Mouse (Mus musculus): ENCODE measurements around the gene Gli1.
A peak's percentile ranks its signal among the peaks of the same experiment; 100 is the strongest.

The Gli1 gene

DNA sequence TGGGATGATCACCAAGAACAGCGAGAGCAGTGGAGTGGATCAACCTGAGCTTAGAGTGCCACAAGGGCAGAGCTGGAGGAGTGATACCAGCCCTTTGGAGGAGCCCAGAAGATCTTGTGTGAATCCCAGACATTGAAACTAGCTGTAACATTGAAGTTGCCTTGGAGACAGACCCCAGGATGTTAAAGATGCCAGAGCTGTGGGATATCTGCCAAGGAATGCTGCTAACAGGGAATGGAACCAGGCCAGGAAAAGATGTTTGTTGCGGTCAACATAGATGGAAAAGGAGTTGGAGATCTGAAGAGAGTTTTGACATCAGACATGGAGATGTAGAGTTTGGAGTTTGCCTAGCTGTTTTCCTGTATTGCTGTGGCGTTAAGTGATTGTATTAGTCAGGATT is 4.4 kb upstream of the Gli1 start:
- DNase-seq (ENCODE audit: low spot score) = no peak

DNA sequence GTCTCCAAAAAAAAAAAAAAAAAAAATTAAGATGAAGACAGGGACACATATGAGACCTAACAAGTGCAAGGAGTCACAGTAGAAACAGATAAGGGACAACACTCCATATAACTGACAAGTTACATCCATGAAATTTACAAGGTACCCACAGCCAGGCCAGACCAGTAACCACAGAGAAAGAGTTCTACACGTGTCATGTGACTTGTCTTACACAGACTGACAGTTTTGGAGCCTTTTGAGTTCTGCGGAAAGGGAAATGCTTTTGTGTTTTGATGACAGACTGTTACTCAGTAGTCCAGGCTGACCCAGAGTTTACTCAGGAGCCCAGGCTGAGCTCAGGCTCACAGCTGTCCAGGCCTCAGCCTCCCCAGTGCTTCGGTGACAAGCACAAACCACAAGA is 1.3 kb upstream of the Gli1 start:
- no peak for DNase-seq (ENCODE audit: low spot score)

DNA sequence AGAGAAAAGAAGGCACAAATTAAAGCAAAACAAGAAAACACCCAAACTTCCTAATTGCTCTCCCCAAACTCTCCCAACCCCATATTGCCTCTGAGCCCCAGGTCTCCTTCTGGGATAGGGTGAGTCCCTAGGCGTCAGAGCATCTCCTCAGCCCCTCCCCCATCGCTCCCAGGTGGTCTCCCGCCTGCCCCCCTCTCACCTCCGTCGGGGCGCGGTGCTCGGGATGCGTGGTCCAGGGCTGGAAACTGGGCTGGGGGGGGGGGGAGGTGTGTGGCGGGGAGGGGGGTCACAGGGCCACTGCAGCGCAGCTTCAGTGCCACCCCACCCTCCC is 449 bp downstream of the Gli1 start:
- peak; percentile 73 for DNase-seq (ENCODE audit: low spot score)

DNA sequence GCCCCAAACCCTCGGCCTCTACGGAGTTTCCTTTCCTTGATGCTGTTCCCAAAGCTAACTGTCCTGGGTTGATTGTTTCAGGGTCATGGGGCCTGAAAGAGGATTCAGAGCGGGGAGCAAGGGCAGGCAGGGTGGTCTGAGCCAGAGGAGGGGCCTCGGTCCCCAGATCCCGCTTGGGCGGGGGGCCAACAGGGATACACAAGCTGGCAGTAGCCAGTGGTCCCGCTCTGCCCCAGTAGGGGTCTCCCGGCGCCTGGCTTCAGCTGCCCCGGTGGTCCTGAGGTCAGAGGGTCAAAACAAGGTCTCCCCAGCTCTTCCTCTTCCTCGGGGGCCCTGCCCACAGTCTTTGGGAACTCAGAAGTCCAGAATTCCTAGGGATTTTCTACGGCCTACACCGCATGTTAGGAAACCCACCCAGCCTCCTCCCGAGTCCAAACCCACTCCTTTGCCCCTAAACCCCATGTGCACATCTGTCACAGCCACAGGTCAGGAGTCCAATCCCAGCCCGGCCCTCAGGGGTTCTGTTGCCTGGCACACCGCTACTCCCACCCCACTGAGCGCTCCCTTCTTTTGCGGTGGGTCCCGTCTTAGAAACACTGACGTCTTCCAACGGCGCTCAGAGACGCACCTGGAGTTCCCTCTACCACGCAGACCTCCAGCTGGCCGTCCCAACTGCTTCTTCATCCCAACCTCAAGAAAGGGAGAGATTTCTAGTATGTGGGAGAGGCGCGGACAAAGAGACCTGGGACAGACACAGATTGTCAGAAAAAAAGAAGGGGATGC is 1.0 kb downstream of the Gli1 start:
- DNase-seq (ENCODE audit: low spot score) = peak; percentile 74

DNA sequence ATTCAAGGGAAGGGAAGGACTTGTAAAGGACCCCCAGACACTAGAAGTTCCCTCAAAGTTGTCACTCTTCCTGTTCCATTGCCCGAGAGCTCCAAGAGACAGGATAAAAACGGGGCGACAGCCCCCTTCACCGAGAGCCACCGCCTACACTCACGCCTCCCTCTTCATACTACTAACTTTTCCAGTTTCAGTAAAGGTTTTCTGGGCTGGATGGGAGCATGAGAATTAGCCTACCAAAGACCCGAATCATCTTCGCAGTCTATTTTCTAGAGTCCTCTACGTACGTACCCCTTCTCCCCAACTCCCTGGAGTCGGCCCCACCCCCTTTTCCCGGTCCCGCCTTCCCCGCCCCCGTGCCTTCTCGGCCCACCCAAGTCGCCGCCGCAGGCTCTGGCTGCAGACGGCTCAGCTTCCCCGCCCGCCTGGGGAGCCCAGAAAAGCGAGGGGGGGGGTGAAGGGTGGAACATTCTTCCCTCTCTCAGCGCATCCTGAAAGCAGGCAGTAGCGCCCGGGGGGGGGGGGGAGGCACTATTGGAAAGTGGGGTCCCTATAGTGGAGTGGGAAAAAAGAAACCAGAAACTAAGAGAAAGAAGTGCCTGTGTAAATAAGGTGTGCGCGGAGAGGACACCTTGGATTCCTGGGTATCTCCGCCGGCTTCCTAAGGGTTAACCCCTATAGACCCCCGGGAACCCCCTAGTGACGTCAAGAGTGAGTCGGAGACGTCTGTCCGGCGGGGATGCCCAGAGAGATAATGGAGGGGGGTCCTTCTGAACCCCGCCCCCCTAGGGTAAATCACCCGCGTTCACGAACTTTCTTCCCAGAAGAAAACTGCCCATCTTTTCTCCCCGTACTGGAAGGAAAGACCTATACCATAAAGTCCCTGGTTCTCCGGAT is 1.8 kb downstream of the Gli1 start:
- DNase-seq (ENCODE audit: low spot score) = peak; percentile 88

DNA sequence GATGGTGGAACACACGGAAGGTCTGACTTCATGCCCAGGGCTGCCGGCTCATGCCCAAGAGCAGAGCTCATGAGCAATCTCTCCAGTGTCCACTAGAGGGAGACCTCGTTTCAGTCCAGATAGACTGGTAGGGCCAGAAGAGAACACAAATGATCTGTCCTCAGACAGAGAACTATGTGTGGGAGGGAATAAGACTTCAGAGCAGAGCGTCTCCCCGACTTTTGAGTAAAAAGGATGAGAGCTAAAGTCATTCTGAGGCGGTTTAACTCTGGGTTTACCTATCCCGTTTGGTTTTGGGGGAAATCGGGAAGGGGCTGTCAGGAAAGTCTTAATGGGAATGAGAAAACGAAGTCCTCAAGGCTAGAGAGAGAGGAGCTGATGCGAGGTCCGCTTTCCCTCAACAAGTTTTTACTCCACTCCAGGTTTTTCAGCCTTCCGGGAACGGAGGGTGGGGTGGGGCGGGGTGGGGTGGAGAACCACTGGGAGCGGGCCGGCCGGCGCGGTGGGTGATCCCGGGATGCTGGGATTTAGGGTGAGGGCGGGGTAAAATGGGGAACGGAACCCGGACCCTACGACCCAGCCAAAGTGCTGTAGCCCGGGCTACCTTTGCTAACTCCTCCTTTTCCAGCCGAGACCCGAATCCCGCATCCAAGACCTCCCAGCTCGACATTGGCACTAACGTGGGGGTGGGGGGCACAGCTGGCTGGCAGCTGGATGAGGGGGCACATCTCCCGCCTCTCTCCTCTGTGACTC is 2.7 kb downstream of the Gli1 start:
- DNase-seq (ENCODE audit: low spot score) = peak; percentile 88

DNA sequence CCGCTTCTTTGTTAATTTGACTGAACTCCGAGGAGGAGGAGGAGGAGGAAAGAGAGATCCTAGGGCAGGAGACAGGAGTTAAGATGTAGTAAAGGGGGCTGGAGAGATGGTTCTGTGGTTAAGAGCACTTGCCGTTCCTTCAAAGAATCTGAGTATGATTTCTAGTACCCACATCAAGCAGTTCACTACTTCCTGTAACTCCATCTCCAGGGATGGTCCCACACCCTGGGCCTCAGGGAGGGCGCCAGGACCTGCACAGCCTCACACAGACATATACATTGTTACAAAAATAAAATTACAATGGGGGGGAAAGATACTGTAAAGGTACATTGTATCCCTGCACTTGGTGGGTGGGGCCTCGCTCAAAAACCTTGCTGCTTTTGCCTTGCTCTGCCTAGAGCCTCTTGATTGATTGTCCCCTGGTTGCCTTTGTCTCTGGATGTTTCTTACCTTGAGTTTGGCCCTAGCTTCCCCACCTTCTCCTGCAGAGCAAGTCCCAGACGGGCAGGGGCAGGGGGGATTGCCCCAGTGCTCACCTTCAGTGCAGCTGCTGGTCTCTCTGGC is 4.2 kb downstream of the Gli1 start:
- DNase-seq (ENCODE audit: low spot score) = peak; percentile 53

DNA sequence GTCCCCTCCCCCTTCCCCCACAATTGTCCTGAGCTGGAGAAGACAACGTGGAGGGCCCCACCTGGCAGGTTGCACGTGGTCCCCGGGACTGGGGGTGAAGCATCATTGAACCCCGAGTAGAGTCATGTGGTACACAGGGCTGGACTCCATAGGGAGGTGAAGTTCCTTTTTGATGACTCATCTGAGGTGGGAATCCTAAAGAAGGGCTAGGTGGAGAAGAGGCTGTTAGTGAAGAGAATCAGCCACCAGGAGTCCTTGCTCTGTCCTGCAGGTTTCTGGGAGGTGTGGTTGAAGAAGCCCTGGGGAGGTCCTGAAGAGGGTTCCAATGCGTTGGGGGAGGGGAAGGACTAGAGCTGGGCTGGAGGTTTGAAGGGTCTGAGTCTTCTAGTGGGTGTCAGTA is 4.8 kb downstream of the Gli1 start:
- DNase-seq (ENCODE audit: low spot score) = no peak

DNA sequence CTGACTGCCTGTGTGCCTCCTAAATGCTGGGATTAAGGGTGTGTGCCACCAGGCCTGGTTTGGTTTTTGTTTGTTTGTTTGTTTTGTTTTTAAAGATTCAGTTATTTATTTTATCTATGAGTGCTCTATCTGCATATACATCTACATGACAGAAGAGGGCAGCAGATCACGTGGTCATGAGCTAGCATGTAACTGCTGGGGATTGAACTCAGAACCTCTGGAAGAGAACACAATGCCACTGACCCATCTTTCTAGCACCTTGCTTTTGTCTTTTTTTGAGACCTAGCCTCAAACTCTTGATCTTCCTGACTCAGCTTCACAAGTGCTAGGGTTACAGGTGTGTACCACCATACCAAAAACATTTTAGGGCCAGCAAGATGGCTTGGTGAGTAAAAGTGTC is 6.5 kb downstream of the Gli1 start:
- DNase-seq (ENCODE audit: low spot score) = no peak

DNA sequence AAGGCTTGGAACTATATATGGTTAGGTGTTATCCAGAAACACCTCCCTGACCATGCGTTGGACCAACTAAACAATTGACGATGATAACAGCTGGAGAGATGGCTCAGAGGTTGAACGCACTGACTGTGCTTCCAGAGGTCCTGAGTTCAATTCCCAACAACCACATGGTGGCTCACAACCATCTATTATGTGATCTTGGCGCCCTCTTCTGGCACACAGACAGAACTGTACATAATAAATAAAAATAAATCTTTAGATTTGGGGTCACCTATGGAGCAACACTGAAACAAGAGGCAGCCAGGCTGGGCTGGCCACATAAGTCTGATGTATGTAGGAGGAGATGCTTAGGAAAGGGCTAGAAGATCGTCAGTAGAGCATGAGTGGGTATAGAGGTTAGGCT is 8.6 kb downstream of the Gli1 start:
- DNase-seq (ENCODE audit: low spot score) = no peak

DNA sequence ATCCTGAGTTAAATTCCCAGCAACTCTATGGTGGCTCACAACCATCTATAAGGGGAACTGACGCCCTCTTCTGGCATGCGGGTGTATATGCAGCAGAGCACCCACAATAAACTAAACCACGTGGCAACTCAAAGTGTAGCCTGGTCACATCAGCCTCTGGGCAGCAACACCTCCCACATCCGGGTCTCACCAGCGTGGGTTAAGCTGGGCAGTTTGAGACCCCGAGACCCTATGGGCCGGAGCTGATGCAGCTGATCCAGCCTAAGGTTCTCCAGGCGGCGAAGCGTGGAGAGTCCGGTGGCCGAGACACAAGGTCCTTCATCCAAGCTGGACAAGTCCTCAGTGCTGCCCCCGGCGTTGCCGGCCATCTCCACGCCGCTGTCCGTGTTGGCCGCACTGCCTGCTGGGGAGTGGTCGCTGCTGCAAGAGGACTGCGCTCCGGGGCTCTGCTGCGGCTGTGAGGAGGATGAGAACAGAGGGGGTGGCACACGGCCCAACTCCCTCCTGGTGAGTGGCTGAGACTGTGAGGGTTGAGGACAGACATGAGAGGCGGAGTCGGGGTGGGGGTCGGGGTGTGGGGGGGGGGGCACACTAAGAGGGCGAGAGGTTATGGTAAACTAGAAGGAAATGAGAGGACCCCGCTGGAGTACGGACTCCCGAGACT is 9.4 kb downstream of the Gli1 start:
- no peak for DNase-seq (ENCODE audit: low spot score)

DNA sequence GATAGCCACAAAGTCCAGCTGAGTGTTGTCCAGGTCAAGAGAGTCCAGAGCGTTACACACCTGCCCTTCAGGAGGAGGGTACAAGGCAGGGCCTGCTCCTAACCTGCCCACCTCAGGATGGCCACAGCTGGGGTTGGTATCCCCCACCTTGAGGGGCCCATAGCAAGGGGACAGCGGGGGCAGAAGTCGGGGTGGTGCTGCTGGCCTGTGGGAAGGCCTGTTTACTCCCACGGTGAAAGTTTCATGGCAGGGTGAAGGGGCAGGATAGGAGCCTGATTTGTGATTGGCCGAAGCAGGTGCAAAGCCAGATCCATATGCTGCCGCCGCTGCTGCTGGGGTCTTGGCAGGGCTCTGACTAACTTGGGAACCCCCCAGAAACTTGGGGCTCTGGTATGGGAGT is 11.6 kb downstream of the Gli1 start:
- no peak for DNase-seq (ENCODE audit: low spot score)

DNA sequence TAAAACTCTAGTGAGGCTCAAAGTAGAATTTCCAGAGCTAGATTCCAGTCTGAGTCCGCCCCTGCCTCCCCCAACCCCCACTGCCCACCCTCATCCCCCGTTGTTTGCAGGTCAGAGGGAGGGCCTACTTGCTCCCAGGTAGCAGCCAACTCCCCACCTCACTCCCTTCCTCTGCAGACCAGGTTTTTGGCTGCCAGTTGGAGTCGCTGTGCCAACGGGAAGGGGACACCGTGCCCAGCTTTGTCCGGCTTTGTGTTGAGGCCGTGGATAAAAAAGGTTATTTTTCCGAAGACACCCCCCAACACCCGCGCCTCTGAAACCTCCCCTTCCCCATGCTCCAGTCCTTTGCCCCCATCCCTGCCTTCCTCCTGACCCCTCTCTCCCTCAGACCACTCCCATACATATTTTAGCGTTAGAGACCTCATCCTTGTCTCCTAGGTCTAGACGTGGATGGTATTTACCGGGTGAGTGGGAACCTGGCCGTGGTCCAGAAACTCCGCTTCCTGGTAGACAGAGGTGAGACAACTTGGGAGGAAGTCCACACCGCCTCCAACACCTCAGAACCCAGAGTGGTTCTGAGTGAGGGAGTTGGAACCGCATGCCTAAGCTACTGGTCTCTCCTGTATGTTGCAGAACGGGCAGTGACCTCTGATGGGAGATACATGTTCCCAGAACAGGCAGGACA is 14.2 kb downstream of the Gli1 start:
- DNase-seq (ENCODE audit: low spot score) = peak; percentile 66

DNA sequence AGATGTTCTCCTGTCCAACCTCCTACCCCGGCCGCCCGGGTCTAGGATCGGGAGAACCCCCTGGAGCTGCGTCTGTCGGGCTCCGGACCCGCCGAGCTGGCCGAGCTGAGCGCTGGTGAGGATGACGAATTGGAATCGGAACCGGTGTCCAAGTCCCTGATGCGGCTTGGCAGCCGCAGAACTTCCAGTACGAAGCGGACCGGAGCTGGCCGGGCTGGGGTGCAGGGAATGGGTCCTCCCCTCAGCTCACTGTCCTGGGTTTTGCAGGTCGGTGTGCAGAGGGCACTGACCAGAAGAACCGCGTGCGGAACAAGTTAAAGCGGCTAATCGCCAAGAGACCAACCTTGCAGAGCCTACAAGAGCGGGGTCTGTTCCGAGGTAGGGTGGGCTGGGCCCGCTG is 14.9 kb downstream of the Gli1 start:
- peak; percentile 54 for DNase-seq (ENCODE audit: low spot score)

DNA sequence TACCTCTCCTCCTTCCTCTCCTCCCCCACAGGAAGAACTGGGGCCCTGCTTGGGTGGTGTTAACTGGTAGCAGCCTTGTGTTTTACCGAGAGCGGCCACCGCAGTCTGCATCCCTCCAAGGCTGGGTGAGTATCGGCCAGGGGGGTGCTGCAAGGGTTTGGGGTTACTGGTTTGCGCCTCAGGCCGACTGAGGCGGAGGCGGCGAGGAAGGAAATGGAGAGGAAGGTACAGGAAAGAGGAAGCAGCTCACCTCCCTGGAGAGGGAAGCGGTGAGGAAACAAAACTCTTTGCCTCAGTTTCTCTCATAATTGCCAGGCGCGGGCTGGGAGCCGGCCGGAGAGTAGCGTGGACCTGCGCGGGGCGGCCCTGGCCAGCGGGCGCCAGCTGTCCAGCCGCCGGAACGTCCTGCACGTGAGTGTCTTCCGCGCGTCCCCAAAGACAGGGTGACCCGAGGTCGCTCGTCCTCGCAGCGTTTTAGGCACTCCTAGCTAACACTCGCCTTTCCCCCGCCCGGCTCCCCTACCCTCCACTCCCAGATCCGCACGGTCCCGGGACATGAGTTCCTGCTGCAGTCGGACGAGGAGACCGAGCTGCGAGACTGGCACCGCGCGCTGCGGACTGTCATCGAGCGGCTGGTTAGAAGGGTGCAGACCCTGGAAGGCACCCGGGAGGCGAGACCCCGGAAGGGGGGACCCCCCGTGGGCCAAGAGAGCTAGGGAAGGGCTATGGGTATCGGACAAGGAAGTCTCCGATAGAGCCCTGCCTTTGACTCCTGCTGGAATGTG is 15.6 kb downstream of the Gli1 start:
- peak; percentile 64 for DNase-seq (ENCODE audit: low spot score)

DNA sequence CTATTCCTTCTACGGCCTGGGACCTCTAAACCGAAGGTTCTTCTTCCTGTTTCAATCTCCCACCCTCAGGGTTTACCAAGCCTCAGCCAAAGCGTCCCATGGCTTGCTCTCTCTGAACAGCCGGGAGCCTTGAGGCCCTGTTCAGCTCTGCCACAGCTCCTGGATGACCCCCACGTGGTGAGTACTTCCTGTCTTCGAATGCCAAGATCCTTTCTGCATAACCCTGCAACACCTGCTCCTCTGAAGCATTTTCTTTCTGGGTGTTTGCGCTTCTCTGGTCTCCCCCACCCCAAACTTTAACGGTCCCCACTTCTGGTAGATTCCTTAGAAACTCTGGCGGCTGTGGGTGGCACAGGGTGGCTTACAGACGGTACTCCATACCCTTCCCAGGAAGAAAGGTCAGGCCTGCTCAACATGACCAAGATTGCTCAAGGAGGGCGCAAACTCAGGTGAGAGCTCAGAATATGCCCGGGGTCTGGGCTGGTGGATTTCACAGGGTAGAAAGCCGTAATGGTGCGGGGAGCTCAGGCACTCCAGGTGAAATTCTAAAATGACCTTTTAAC is 16.2 kb downstream of the Gli1 start:
- DNase-seq (ENCODE audit: low spot score) = no peak

DNA sequence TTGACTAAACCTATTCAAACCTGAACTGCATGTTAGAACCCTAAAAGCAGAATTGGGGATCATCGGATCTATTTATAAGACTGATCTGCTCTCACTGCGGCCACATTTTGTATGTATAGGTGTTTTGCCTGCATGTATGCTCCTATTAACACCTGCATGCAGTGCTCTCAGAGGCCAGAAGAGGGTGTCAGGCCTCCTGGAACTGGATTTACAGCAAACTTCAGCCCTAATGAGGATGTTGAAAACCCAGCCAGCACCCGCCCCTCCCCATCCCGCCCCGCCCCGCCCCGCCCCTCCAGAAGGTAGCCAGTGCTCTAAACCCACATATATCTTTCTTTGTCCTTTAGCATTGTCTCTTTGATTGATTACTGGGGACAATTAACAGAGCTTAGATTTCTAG is 17.3 kb downstream of the Gli1 start:
- peak; percentile 61 for DNase-seq (ENCODE audit: low spot score)

DNA sequence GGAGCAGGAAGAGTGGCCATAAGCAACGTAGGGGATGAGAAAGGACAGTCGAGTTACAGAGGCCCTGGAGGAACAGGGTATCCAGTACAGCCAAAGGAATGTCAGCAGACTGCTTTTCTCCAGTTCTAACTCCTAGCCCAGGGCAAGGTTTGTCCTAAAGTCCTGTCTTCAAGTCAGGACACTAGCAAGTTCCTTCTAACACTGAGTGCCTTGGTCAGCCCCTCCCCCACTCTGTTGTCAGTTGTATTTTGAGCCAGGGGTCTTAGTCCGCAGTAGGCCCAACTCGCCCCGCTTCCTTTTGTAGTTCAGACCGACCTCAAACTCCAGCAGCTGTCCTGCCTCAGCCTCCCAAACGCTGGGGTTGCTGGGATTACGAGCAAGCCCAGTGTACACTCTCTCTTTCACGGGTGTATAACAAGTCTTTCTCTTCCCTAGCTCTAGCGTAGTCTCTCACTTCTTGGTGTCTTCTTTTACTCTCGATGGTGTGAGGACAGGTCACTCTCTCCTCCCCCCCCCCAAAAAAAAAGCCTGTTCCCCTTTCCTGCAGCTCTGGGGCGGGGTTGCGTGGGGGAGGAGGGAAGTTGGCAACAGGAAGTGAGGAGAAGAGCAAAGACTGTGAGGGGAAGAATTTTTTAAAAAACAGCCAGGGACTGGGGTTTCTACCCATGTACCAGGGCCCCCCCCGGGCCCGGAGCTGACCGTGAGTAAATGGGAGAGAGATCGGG is 18.5 kb downstream of the Gli1 start:
- DNase-seq (ENCODE audit: low spot score) = peak; percentile 44

DNA sequence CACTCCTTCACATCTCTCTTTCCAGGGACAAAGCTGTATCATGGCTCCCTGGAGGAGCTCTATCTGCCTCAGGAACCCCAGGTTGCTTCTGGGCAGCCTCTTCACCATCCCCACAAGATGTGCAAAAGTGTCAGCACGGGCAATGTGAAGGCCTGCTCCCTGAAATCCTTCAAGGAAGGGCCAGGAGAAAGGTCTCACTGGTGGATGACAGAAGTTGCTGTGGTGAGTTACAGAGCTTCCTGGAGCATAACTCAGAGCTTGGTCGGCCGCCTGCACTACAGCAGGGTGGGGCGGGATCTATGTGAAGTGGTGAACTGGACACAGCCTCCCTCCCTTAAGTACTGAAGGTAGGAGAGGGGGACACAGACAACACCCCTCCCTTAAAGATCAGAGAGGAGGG is 19.1 kb downstream of the Gli1 start:
- DNase-seq (ENCODE audit: low spot score) = no peak
